8 mouse cellular contexts compared by ENCODE assay signal in genomic region chr7:3617242-3617995, GRCm38 (mm10). TPM values are rescaled to one million over a fixed set of nuclear protein-coding genes. Genes with fewer than 3 reads are reported as not detected.
DNase-seq lines count a peak whose midpoint lies in the region; ATAC-seq lines count a peak whose summit lies in the region.

TSS of gene Ndufa3 (plus strand) at chr7:3617373.

- H3K9me3 ChIP-seq in hindbrain, embryonic 13.5 days: no peaks in the 10 kb centered on the region

- H3K27ac ChIP-seq in hindbrain, embryonic 13.5 days: peak within 1 kb of the TSS; percentile 78

- peak within 1 kb of the TSS; percentile 92 for H3K4me2 ChIP-seq in hindbrain, embryonic 13.5 days

- peak within 1 kb of the TSS; percentile 72 for H3K4me3 ChIP-seq in hindbrain, embryonic 13.5 days

- H3K9ac ChIP-seq in hindbrain, embryonic 13.5 days: peak within 1 kb of the TSS; percentile 88

- H3K36me3 ChIP-seq in hindbrain, embryonic 13.5 days: peaks cover 34% of the 10 kb centered on the region

- WGBS in hindbrain, embryonic 13.5 days: 2% methylated on average over 32 of the region's 32 CpGs

- DNase-seq in R1 (ENCODE audit: low read depth, low spot score): peak; percentile 98
- DNase-seq in cerebellum, postnatal 14 days: peak; percentile 91 to 92
- DNase-seq in frontal cortex, postnatal 14 days (ENCODE audit: low spot score in 2 of 2): peak; percentile 83 to 84
- DNase-seq in layer of hippocampus, postnatal 25 days (ENCODE audit: extremely low spot score in 1 of 2, low spot score in 1 of 2): peak; percentile 65 to 70
- peak; percentile 93 for DNase-seq in lung, postnatal 25 days (ENCODE audit: low spot score)
- peak; percentile 85 for DNase-seq in retina, embryonic 14.5 days (ENCODE audit: low spot score)
- DNase-seq in thymus, postnatal 4 days: peak; percentile 92

- peak; percentile 96 for ATAC-seq in hindbrain, embryonic 13.5 days (ENCODE audit: low FRiP score)

- H3K27me3 ChIP-seq in hindbrain, embryonic 13.5 days: no peaks in the 10 kb centered on the region

- H3K4me1 ChIP-seq in hindbrain, embryonic 13.5 days (replicated peaks): peaks cover 18% of the 10 kb centered on the region

RNA-seq across cellular contexts. Expression of gene Ndufa3, which starts in this region (rescaled TPM):
- polyA plus RNA-seq in hindbrain, embryonic 13.5 days (2015; fragmentation: Nextera tagmentation; extraction: Ambion mirVana): 481 and 487 TPM in 2 replicates
- total RNA-seq in layer of hippocampus, postnatal 25 days (2021): 100 to 1,000 TPM; 576 to 686 TPM

Comparison
In these comparisons a context has a peak if more than half of its experiments do, and no peak if none do; other contexts are left out.
1. Peak in every context shown above with its lines: DNase-seq, ATAC-seq, H3K4me3 ChIP-seq and H3K27ac ChIP-seq.